Mouse (Mus musculus): Measurements from ENCODE around the gene Sp6. TPM values are rescaled to one million over a fixed set of nuclear protein-coding genes. Genes with fewer than 3 reads are reported as not detected.

Sp6 gene
- polyA plus RNA-seq, 1 experiment from 2014 or later: 0.62 TPM

GRCm38 (mm10) chr11:97009198-97009790 is 3.9 kb upstream of the Sp6 start:
- no peak overlapping the region for H3K27ac ChIP-seq (replicated peaks)
- peaks cover 18% of the 10 kb centered on the region for H3K27me3 ChIP-seq
- H3K36me3 ChIP-seq: no peaks in the 10 kb centered on the region
- H3K9me3 ChIP-seq: no peaks in the 10 kb centered on the region
- H3K9ac ChIP-seq: no peak overlapping the region
- H3K4me3 ChIP-seq: no peak overlapping the region
- no peak for ATAC-seq (ENCODE audit: low FRiP score, low read depth)
- 62% methylated on average over 8 of the region's 8 CpGs for WGBS
- H3K4me1 ChIP-seq (replicated peaks): no peaks in the 10 kb centered on the region
- H3K4me2 ChIP-seq: no peak overlapping the region

- under 1% methylated on average over 36 of the region's 36 CpGs for WGBS
- Histone ChIP-seq H3K9me3 (no peaks in the 10 kb centered on the region), H3K36me3 (no peaks in the 10 kb centered on the region), H3K9ac (no peak overlapping the region), H3K4me3 (peak overlapping the region; percentile 20), H3K27me3 (peaks cover 80% of the 10 kb centered on the region), H3K27ac (replicated peaks) (no peak overlapping the region), H3K4me2 (peak overlapping the region; percentile 53), H3K4me1 (replicated peaks) (peaks cover 24% of the 10 kb centered on the region)
- no peak for ATAC-seq (ENCODE audit: low FRiP score, low read depth)
Observed at GRCm38 (mm10) chr11:97017696-97018582, 4.7 kb downstream of the Sp6 start.

GRCm38 (mm10) chr11:97018583-97019344 is 5.6 kb downstream of the Sp6 start:
- Histone ChIP-seq H3K9ac (no peak overlapping the region), H3K27me3 (peaks cover 88% of the 10 kb centered on the region), H3K27ac (replicated peaks) (no peak overlapping the region)

DNA sequence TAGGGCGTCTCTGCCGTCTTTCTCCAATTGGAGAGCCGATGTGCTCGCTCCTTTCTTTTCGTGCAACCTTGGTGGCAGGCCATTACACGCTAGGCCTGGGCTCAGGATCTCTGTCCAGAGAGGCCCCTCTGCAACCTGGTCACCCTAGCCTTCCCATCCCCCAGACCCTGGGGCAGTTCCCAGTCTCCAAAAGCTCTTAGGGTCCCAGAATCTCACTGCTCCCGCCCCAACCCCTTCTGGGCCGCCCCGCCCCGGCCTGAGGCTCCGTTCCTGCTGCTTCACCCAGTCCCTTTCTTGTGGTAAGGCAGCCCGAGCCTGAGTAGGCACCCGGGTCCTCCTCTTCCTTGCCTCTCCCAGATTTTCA is 6.1 kb downstream of the Sp6 start:
- H3K36me3 ChIP-seq: no peaks in the 10 kb centered on the region
- peaks cover 92% of the 10 kb centered on the region for H3K27me3 ChIP-seq
- 3% methylated on average over 13 of the region's 13 CpGs for WGBS
- H3K9ac ChIP-seq: no peak overlapping the region
- H3K4me3 ChIP-seq: peak overlapping the region; percentile 20; the same call in 1 of the 2 replicates
- H3K27ac ChIP-seq (replicated peaks): no peak overlapping the region
- no peaks in the 10 kb centered on the region for H3K9me3 ChIP-seq
- no peak overlapping the region for H3K4me2 ChIP-seq
- peaks cover 24% of the 10 kb centered on the region for H3K4me1 ChIP-seq (replicated peaks)
- ATAC-seq (ENCODE audit: low FRiP score, low read depth): no peak

More at GRCm38 (mm10) chr11:97018583-97019344, 5.6 kb downstream of the Sp6 start:
- no peaks in the 10 kb centered on the region for H3K36me3 ChIP-seq
- H3K4me1 ChIP-seq (replicated peaks): peaks cover 24% of the 10 kb centered on the region
- H3K4me2 ChIP-seq: peak overlapping the region; percentile 53
- WGBS: under 1% methylated on average over 53 of the region's 68 CpGs
- peak overlapping the region; percentile 20 for H3K4me3 ChIP-seq
- no peak for ATAC-seq (ENCODE audit: low FRiP score, low read depth)
- no peaks in the 10 kb centered on the region for H3K9me3 ChIP-seq

DNA sequence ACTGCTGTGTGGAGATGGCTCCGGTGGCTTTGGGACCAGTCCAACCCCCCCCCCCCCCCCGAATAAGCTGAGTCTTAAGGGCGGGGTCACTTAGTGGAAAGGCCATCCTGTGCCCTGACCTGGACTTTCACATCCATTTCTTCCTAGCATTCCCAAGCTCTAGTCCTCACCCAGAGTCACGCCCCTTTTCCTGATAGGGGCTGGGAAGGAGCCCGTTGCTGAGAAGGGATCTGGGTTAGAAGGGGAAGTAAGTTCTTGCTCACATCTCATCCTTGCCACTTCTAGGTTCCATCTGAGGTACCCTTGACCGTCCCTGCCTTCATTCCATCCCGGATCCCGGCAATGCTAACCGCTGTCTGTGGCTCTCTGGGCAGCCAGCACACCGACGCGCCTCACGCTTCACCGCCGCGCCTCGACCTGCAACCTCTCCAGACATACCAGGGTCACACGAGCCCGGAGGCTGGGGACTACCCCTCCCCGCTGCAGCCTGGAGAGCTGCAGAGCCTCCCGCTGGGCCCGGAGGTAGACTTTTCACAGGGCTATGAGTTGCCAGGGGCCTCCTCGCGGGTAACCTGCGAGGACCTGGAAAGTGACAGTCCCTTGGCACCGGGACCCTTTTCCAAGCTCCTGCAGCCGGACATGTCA is 8.0 kb downstream of the Sp6 start:
- H3K36me3 ChIP-seq: no peaks in the 10 kb centered on the region
- H3K4me2 ChIP-seq: peak overlapping the region; percentile 88
- no peak for ATAC-seq (ENCODE audit: low FRiP score, low read depth)
- no peaks in the 10 kb centered on the region for H3K9me3 ChIP-seq
- H3K27ac ChIP-seq (replicated peaks): no peak overlapping the region
- under 1% methylated on average over 27 of the region's 27 CpGs for WGBS
- peak overlapping the region; percentile 48 for H3K4me3 ChIP-seq
- peaks cover 89% of the 10 kb centered on the region for H3K27me3 ChIP-seq
- H3K9ac ChIP-seq: no peak overlapping the region
- H3K4me1 ChIP-seq (replicated peaks): peaks cover 29% of the 10 kb centered on the region

- WGBS: under 1% methylated on average over 50 of the region's 50 CpGs
- peak; percentile 24; the same call in 1 of the 2 replicates for ATAC-seq (ENCODE audit: low FRiP score, low read depth)
- H3K27ac ChIP-seq (replicated peaks): no peak overlapping the region
- H3K9me3 ChIP-seq: no peaks in the 10 kb centered on the region
- H3K4me1 ChIP-seq (replicated peaks): peaks cover 29% of the 10 kb centered on the region
- H3K4me3 ChIP-seq: peak overlapping the region; percentile 48
- H3K27me3 ChIP-seq: peaks cover 82% of the 10 kb centered on the region
- H3K36me3 ChIP-seq: no peaks in the 10 kb centered on the region
- H3K4me2 ChIP-seq: peak overlapping the region; percentile 88
- peak overlapping the region; percentile 47; the same call in 1 of the 2 replicates for H3K9ac ChIP-seq
Observed at GRCm38 (mm10) chr11:97021873-97022484, 8.8 kb downstream of the Sp6 start.

- WGBS: 20% methylated on average over 10 of the region's 10 CpGs
Observed at GRCm38 (mm10) chr11:97024977-97025376, 11.8 kb downstream of the Sp6 start.

GRCm38 (mm10) chr11:97025721-97026344 is 12.6 kb downstream of the Sp6 start:
- Histone ChIP-seq H3K36me3 (no peaks in the 10 kb centered on the region), H3K27me3 (peaks cover 50% of the 10 kb centered on the region), H3K4me1 (replicated peaks) (peaks cover 33% of the 10 kb centered on the region), H3K9me3 (no peaks in the 10 kb centered on the region), H3K4me2 (peak overlapping the region; percentile 51), H3K4me3 (peak overlapping the region; percentile 23), H3K9ac (0 out of 2 replicates have a peak overlapping the region, but pooled peaks have one; percentile 10), H3K27ac (replicated peaks) (no peak overlapping the region)
- 2% methylated on average over 16 of the region's 17 CpGs for WGBS
- ATAC-seq (ENCODE audit: low FRiP score, low read depth): peak; percentile 43; the same call in 1 of the 2 replicates

More at GRCm38 (mm10) chr11:97024977-97025376, 11.8 kb downstream of the Sp6 start:
- peaks cover 25% of the 10 kb centered on the region for H3K4me1 ChIP-seq (replicated peaks)
- no peak for ATAC-seq (ENCODE audit: low FRiP score, low read depth)
- no peak overlapping the region for H3K4me3 ChIP-seq
- peaks cover 58% of the 10 kb centered on the region for H3K27me3 ChIP-seq
- no peaks in the 10 kb centered on the region for H3K36me3 ChIP-seq
- no peaks in the 10 kb centered on the region for H3K9me3 ChIP-seq
- no peak overlapping the region for H3K9ac ChIP-seq
- no peak overlapping the region for H3K27ac ChIP-seq (replicated peaks)
- H3K4me2 ChIP-seq: no peak overlapping the region

DNA sequence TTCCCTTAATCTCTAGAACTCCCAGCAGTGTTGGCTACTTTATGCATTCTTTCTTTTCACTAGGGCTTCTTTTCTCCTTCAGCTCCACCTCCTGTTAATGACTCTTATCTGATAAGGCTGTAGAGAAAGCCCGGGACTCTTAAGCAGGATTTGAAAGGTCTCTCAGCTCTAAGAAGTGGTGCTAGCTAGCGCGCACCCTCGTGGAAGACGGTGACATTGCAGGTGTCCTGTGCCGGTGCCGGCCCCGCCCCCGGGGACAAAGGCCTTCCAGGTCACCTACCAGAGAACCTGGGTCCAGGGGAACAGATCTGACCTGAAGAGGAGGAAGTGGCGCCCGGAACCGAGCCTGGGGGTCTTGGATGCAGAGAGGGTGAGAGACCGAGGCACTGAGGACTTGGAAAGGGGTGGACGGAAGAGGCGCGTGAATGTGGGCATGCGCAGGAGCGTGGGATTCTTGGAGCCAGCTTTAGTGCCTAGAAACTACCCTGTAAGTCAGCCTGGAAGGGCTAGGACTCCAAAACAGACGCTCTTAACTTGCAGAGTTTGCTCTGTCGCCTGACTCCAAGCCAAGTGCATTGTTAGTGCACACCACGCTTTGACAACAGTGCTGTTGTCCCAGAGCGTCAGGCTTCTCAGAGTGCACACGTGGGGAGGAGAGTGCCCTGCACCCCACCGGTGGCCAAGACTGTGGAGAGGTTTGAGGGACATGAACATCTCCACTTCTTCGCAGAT is 16.7 kb downstream of the Sp6 start, which contains the start of gene Scrn2:
Gene Scrn2, plus strand, starts transcription at position 253 of the 732 bp plus-strand sequence.
- Histone ChIP-seq H3K9ac (peak within 1 kb of the TSS; percentile 84), H3K36me3 (no peaks in the 10 kb centered on the region), H3K9me3 (no peaks in the 10 kb centered on the region), H3K4me2 (peak within 1 kb of the TSS; percentile 96), H3K4me3 (peak within 1 kb of the TSS; percentile 82), H3K27ac (replicated peaks) (peak within 1 kb of the TSS; percentile 88), H3K4me1 (replicated peaks) (peaks cover 19% of the 10 kb centered on the region), H3K27me3 (peaks cover 11% of the 10 kb centered on the region; the same call in 1 of the 2 replicates)
- 1% methylated on average over 25 of the region's 25 CpGs for WGBS
- peak; percentile 88 for ATAC-seq (ENCODE audit: low FRiP score, low read depth)

- Histone ChIP-seq H3K4me3 (peak overlapping the region; percentile 82), H3K27me3 (0 out of 2 replicates have a peak, but pooled peaks cover 5% of the 10 kb centered on the region), H3K27ac (replicated peaks) (peak overlapping the region; percentile 88), H3K4me2 (peak overlapping the region; percentile 96), H3K9me3 (no peaks in the 10 kb centered on the region), H3K9ac (peak overlapping the region; percentile 84), H3K36me3 (no peaks in the 10 kb centered on the region), H3K4me1 (replicated peaks) (peaks cover 19% of the 10 kb centered on the region)
- ATAC-seq (ENCODE audit: low FRiP score, low read depth): no peak
- 21% methylated on average over 15 of the region's 15 CpGs for WGBS
Observed at GRCm38 (mm10) chr11:97030426-97030825, 17.2 kb downstream of the Sp6 start.

All from hindbrain, embryonic 15.5 days (tissue).